Mouse (Mus musculus) T-helper 17 cell (primary cell): ENCODE results near the gene Plekha5.

Experiments used
- in situ Hi-C, 2 experiments: fragments of 300-600 bp; cut with MboI, MseI; formaldehyde crosslinking; loops; 1 replicate in 1 of 2; 2 replicates in 1 of 2; pipeline ENCODE4 v1.15.1; 2025; ENCODE audit warnings: high pct_unique_total_duplicates in 2 of 2

Gene Plekha5

GRCm38 (mm10) chr6:140610117-140610516, 186.3 kb downstream of the Plekha5 start:
- in situ Hi-C loops: no loop called here

DNA sequence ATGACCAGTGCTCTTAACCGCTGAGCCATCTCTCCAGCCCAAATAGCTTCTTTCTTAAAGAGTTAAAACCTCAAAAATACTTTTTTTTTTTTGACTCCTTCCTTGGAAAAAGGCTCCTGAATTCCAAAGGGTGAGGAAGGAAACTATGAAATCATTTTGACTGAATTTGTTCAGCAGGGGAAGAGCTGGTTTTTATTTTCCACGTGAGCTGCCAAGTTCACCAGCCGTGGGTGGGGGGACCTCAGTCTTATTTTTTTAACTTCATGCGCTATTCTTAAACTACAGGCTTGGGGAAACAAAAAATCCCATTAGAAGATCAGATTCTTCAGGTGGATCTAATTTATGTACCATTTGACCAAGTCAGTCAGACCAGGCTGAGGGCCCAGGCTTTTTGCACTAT, 187.4 kb downstream of the Plekha5 start:
- in situ Hi-C loops: no loop called here

DNA sequence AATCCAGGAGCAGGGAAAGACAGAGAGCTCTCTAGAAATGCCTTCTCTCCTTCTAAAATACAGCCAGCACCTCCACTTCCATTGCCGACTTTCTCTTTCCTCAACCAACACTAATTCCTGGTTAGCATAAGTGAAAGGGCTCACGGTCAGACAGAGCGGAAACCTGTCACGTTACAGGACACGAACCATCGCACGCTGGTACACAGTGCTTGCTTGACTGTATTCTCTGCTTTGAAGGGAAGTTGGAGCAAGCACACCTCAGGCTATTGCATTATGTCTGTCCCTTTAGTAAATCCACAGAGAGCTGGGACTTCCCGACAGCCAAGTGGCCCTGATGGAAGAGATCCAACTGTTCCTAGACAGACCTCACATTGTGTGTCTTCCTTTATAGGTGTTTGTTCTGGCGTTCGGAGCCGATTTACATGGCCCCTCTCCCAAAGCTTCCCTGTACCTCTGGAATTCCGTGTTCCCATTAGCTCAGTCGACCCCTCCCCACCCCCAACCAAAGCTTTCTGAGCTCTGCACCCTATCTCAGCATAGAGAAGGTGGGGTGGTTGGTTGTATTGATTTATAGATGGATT, 188.1 kb downstream of the Plekha5 start:
- in situ Hi-C loops: no loop called here

GRCm38 (mm10) chr6:140613822-140614221, 190.0 kb downstream of the Plekha5 start:
- in situ Hi-C loops: no loop called here

GRCm38 (mm10) chr6:140614711-140615110, 190.9 kb downstream of the Plekha5 start:
- in situ Hi-C loops: no loop called here

DNA sequence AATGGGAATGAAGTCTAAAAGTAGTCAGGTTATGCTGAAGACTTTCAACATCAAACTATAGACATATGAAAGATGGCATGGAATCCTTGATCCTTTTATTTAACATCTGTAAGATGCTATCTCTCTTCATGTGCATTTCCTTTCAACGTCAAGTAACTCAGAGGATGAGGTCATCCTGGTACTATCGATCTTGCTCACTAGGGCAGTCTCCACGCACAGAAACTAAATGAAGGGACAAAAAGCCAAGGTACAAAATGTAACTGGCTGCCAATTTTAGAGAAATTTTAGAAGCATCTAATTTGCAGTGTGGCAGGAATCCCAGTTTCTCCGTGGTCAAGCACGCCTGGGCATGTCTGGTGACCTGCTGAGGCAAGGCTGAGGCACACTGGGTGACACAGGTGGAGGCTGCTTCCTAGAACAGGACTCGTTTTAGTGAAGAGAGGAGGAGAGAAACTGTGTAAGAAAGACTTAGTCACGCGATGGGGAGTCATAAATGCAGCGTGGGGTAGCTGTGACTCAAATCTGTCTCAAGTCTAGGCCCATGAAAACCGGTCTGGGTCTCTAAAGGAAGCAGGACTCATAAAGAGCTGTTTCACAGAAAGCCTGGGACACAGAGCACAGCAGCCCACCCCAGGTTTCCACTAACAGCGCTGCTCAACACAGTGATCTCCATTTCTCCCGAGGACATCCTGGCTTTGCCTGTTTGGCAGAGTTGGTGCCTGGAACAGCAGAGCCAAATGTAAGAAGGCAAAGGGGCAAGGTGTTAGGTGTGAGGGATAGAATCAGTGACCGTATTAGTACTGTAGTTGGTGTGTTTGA, 196.9 kb downstream of the Plekha5 start:
- in situ Hi-C loops: no loop called here

DNA sequence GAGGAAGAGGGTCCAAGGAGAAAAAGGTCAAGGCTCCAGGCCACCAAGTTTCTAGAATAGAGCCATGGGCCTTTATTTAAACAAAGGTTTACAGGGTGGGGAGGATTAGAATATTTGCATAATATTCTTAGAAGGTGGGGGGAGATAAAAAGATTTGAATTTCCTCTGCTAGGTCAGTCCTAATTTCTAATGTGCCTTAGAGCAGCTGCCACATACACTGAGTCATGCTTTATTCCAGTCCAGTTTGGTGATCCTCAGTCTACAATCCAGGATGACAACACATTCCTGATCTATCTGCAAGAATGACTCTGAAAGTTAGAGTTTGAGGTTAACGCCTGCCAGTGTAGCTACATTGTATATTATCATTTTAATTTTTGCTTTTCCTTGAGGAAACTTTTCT, 197.8 kb downstream of the Plekha5 start:
- in situ Hi-C loops: no loop called here

- in situ Hi-C loops: no loop called here
Observed at GRCm38 (mm10) chr6:140622391-140623225, 198.8 kb downstream of the Plekha5 start, which contains the start of gene Aebp2. Gene Aebp2 (plus strand): TSS chr6:140622663.

DNA sequence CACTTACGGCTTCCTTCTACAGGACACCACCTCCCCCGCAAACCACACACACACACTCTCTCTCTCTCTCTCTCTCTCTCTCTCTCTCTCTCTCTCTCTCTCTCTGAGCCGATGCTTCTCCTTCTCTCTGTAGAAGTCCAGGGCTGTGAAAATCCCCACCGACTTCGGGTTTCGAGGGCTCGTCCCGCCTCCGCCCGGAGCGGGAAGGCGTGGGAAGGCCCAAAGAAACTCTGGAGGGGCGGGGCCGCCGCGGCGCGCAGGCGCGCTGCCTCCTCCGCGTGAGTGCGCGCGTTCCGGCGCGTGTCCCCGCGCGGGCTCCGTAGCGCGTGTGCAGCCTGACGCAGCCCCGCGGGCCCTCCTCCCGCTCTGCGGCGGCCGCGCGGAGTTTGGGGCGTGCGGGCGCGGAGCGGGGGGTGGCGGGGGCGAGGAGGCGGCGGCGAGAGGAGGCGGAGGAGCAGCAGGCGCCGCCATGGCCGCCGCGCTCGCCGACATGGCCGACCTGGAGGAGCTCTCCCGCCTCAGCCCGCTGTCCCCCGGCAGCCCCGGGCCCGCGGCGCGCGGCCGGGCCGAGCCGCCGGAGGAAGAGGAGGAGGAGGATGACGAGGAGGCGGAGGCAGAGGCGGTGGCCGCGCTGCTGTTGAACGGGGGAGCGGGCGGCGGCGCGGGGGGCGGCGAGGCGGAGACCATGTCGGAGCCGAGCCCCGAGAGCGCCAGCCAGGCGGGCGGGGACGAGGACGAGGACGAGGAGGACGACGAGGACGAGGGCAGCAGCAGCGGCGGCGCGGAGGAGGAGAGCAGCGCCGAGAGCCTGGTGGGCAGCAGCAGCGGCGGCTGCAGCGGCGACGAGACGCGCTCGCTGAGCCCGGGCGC, 199.6 kb downstream of the Plekha5 start:
- in situ Hi-C loops: no loop called here

DNA sequence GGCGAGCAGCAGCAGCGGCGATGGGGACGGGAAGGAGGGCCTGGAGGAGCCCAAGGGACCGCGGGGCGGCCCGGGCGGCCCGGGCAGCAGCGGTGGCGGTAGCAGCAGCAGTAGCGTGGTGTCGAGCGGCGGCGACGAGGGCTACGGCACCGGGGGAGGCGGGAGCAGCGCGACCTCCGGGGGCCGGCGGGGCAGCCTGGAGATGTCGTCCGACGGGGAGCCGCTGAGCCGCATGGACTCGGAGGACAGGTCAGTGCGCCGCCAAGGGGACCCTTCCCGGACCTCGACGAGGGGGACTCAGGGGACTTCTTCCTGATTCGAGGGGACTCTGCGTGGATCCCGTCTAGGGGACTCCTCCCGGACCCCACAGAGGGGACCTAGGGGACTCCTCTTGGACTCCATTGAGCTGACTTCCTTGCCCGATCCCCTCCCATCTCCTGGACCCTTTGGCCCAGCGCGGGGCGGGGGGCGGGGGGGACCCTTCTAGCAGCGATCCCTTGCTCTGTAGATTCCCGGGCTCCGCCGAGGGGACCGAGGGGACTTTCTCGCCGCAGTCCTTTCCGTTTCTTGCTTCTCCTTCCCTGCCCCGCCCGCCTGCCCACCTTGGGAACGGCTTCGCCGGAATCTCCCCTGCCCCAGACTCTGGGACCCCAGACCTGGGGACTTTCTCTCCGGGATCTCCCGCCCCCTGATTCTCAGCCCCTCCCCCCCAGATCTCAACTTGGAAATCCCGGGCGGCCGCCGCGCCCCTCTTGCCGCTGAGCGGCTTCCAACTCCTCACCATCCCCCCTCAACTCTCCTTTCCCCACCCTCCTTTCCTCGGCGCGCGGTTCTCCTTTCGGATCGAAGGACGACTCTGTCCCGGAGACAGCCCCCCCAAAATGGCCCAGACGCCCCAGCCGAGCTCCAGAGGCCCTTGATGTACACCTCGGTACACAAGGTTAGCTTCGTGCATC, 200.5 kb downstream of the Plekha5 start:
- in situ Hi-C loops: no loop called here

DNA sequence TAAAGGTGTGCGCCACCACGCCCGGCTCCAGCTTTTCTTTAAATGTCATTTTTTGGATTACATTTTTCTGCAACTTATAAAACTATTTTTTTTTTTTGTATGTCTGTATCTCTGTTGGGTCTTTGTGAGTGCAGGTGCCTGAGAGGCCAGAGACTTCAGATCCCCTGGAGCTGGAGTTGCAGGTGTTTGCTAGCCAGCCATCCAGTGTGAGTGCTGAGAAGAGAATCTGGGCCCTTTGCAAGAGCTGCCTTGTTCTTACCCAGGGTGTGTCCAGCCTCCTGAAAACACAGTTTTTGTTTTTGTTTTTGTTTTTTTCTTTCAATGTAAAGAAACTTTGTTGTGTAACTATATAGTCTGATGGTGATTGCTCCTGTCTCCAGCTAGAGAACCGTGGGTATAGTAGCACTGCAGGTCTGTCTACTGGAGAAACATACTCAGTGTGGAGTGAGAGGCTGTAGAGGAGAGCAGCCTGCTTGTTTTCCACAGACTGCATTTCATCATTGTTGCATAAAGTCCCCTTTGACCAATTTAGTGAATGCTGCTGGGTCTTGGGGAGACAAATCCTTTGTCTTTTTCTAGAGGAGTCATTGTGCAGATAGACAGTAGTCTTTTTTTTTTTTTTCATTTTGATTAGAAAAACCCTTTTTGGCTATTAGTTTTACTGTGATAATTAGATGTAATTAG, 205.5 kb downstream of the Plekha5 start:
- in situ Hi-C loops: no loop called here

DNA sequence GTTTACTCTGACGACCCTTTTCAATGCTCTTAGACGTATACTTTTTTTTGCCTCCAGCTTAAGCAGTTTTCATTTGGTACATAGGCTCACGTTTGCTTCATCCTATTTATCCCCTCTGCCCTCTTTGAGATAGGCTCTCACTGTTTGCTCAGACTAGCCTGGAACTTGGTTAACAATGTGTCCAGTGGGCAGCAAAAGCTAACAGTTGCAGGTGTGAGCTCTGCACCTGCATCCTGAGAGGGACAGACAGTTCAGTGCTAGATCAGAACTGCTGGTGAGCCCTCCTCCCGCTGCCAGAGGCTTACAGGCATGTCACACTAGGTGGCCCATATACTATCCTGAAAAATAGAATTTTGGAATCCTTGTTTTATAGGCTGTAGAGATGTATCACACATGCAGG, 206.5 kb downstream of the Plekha5 start:
- in situ Hi-C loops: loop anchor here in 1 of 2 experiments (5.0 kb wide), 1 partner anchor 68 kb away; no protein-coding TSS in a partner anchor

DNA sequence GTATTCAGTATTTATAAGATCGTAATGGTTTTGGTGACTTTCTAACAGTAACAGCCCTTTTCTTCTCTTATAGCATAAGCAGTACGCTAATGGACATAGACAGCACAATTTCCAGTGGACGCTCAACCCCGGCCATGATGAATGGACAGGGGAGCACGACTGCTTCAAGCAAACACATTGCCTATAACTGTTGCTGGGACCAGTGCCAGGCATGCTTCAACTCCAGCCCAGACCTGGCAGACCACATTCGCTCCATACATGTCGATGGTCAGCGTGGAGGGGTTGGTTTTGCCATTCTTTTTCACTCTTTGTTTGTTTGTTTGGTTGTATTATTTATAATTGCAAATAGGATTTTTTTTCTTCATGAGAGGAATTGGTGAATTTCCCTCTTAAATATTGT, 209.8 kb downstream of the Plekha5 start:
- in situ Hi-C loops: loop anchor here in 1 of 2 experiments (5.0 kb wide), 1 partner anchor 71 kb away; no protein-coding TSS in a partner anchor

DNA sequence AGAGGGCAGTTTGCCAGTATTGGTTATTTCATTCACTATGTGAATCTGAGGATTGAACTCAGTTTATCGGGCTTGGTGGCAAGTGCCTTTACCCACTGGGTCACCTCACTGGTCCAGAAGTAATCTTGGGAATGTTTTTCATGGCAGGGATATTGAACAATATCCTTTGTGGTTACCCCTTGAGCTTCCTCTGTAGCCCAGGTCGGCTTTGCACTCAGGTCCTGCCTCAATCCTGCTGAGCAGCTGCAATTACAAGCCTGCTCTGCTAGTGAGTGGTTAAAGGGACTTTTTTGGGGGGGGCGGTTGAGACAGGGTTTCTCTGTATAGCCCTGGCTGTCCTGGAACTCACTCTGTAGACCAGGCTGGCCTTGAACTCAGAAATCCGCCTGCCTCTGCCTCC, 212.4 kb downstream of the Plekha5 start:
- in situ Hi-C loops: no loop called here

DNA sequence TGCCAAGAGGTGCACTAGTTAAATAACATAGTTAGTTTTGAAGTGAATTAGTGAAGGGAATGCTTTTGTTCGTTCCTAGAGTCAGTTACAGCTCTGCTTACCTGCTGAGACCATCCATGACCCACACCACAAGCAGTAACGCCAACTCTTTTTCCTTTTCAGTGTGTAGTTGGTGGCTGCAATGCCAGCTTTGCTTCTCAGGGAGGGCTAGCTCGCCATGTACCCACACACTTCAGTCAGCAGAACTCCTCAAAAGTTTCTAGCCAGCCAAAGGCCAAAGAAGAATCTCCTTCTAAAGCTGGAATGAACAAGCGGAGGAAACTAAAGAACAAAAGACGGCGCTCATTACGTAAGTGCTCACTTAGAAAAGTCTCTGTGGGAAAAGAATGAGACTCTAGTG, 218.2 kb downstream of the Plekha5 start:
- in situ Hi-C loops: no loop called here

GRCm38 (mm10) chr6:140642655-140643054, 218.8 kb downstream of the Plekha5 start:
- in situ Hi-C loops: no loop called here

- in situ Hi-C loops: no loop called here
Observed at GRCm38 (mm10) chr6:140645931-140646330, 222.1 kb downstream of the Plekha5 start.
